ENCODE assay signal across 24 mouse cellular contexts in genomic region chr7:117491495-117491894, GRCm38 (mm10).
A peak's percentile ranks its signal among the peaks of the same experiment; 100 is the strongest.
DNase-seq lines count a peak whose midpoint lies in the region; ATAC-seq and TF ChIP-seq lines count a peak whose summit lies in the region.
"Had no signal": no experiment of that assay in that cellular context is flagged by ENCODE, and none has a peak within 500 bp of the region (broad histone marks: within the 10 kb centered on the region; RNA-seq: fewer than 3 reads in every experiment).

No protein-coding gene starts in this region.

- peak overlapping the region; percentile 14; the same call in 1 of the 2 replicates for H3K27ac ChIP-seq in layer of hippocampus, adult 2 months
- H3K27ac ChIP-seq in bone marrow, adult 2 months (ENCODE audit: control insufficient read depth, insufficient read depth, low read depth, low read length, poor library complexity), result peak overlapping the region; percentile 24; the same call in 1 of the 2 replicates
- 0 out of 2 replicates have a peak overlapping the region, but pooled peaks have one; percentile 5 for H3K27ac ChIP-seq in brown adipose tissue, adult 24 weeks (replicated peaks; ENCODE audit: low read depth, low read length)
- no peak overlapping the region for H3K27ac ChIP-seq in heart, embryonic 11.5 days (ENCODE audit: low read depth, low read length)
- H3K27ac ChIP-seq: forebrain, embryonic 13.5 days; heart, embryonic 13.5 days; hindbrain, embryonic 12.5 days; hindbrain, embryonic 15.5 days had no signal

- no peak for ATAC-seq in heart, embryonic 11.5 days (replicated peaks; ENCODE audit: insufficient number of reproducible peaks, low FRiP score, low TSS enrichment)
- ATAC-seq: forebrain, embryonic 13.5 days; forebrain, embryonic 16.5 days; intestine, postnatal 0 days; Patski had no signal

- H3K4me2 ChIP-seq in heart, embryonic 11.5 days, result no peak overlapping the region
- H3K4me2 ChIP-seq: forebrain, embryonic 13.5 days; heart, embryonic 13.5 days; hindbrain, embryonic 12.5 days; hindbrain, embryonic 15.5 days had no signal

- H3K4me3 ChIP-seq in layer of hippocampus, adult 2 months, result no peak overlapping the region
- no peak overlapping the region for H3K4me3 ChIP-seq in bone marrow, adult 2 months (replicated peaks; ENCODE audit: control insufficient read depth, low read depth, low read length)
- no peak overlapping the region for H3K4me3 ChIP-seq in brown adipose tissue, adult 24 weeks (ENCODE audit: insufficient read depth, low read depth, low read length)
- H3K4me3 ChIP-seq in heart, embryonic 11.5 days (ENCODE audit: low read depth, low read length), result no peak overlapping the region
- H3K4me3 ChIP-seq: forebrain, embryonic 10.5 days; forebrain, embryonic 13.5 days; heart, embryonic 13.5 days; hindbrain, embryonic 12.5 days; hindbrain, embryonic 15.5 days had no signal

- no peak for DNase-seq in layer of hippocampus, adult 2 months (ENCODE audit: low spot score in 2 of 2)
- DNase-seq in layer of hippocampus, postnatal 25 days (ENCODE audit: extremely low spot score in 1 of 2, low spot score in 1 of 2), result no peak
- peak; percentile 24 for DNase-seq in 416B (ENCODE audit: low read depth)
- no peak for DNase-seq in heart, postnatal 36 days
- DNase-seq: adrenal gland, postnatal 14 days; cerebellum, adult 11-12 months; cerebellum, adult 8-10 months; cerebellum, postnatal 10 days; cerebellum, postnatal 36 days; gastrocnemius, postnatal 25 days; heart, adult 18-20 months; heart, postnatal 14 days had no signal

- H3K9me3 ChIP-seq in heart, embryonic 11.5 days (replicated peaks; ENCODE audit: control insufficient read depth, low read length), result no peaks in the 10 kb centered on the region
- H3K9me3 ChIP-seq: forebrain, embryonic 10.5 days; forebrain, embryonic 13.5 days; heart, embryonic 13.5 days; hindbrain, embryonic 12.5 days; hindbrain, embryonic 15.5 days had no signal

- WGBS in bone marrow, adult 2 months, result 64% methylated on average over 5 of the region's 5 CpGs
- WGBS in heart, embryonic 11.5 days (ENCODE audit: insufficient replicate concordance), result 80% methylated on average over 5 of the region's 5 CpGs

- no peaks in the 10 kb centered on the region for H3K36me3 ChIP-seq in heart, embryonic 11.5 days (ENCODE audit: control insufficient read depth, insufficient read depth, low read length)
- H3K36me3 ChIP-seq: G1E; heart, embryonic 13.5 days; hindbrain, embryonic 12.5 days; hindbrain, embryonic 15.5 days had no signal

- peaks cover 11% of the 10 kb centered on the region for H3K4me1 ChIP-seq in bone marrow, adult 2 months (ENCODE audit: control insufficient read depth, insufficient read depth, low read length)
- no peaks in the 10 kb centered on the region for H3K4me1 ChIP-seq in brown adipose tissue, adult 24 weeks (ENCODE audit: control insufficient read depth, insufficient read depth, insufficient read length, low read length)
- H3K4me1 ChIP-seq in heart, embryonic 11.5 days (ENCODE audit: control insufficient read depth, insufficient read depth, low read length), result no peaks in the 10 kb centered on the region

- intact Hi-C loops in heart, postnatal 36 days (cut with DNase I), result no loop called here

- TF ChIP-seq POLR2A in bone marrow, adult 2 months (IDR thresholded peaks at IDR 0.05; ENCODE audit: borderline replicate concordance, control insufficient read depth, low read depth, low read length), result no peak

- H3K9ac ChIP-seq in heart, embryonic 11.5 days (ENCODE audit: low read depth, low read length), result no peak overlapping the region
- H3K9ac ChIP-seq: forebrain, embryonic 13.5 days; heart, embryonic 13.5 days; hindbrain, embryonic 12.5 days; hindbrain, embryonic 15.5 days had no signal

- no peaks in the 10 kb centered on the region for H3K27me3 ChIP-seq in heart, embryonic 11.5 days (ENCODE audit: control insufficient read depth, insufficient read depth, low read length)
- H3K27me3 ChIP-seq: forebrain, embryonic 13.5 days; heart, embryonic 13.5 days; hindbrain, embryonic 12.5 days; hindbrain, embryonic 15.5 days; Patski had no signal

- TF ChIP-seq CTCF in layer of hippocampus, adult 2 months (conservative IDR thresholded peaks at IDR 0.05), result no peak
- no peak for TF ChIP-seq CTCF in bone marrow, adult 2 months (IDR thresholded peaks at IDR 0.05; ENCODE audit: control insufficient read depth, insufficient read depth, low read length)
